Comparison of ENCODE assay signal across 9 mouse cellular contexts in the genomic region with DNA sequence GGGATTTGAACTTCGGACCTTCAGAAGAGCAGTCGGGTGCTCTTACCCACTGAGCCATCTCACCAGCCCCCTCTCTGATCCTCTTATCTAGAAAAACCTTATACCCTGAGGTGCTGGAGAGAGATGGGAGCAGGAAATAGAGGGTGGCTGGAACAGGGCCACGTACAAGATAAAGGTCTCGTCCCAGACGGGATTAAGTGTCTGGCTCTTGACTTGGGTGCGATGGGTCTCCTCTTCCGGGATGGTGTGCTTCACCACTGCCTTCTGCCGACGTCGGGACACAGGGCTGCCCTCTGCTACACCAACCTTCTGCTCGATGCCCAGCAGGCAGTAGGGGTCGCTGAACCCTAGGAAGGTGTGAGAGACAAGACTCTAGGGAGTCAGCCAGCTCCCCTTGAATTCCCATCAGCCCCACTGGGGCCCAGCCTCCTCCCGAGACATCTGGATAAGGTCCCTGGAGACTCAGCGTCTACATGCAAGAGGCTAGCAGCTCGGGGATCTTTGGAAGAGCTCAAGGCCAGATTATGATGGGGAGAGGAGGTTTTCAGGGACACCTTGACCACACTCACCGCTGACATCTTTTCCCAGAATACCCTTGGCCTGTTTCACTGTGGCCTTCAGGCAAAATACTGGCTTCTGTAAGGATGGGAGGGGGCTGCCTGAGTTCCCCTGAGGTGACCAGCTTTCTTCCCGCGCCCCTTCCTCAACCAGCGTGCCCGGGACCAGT. TPM values are rescaled to one million over a fixed set of nuclear protein-coding genes. Genes with fewer than 3 reads are reported as not detected.
DNase-seq lines count a peak whose midpoint lies in the region; ATAC-seq lines count a peak whose summit lies in the region.
"Had no signal": no experiment of that assay in that cellular context is flagged by ENCODE, and none has a peak within 500 bp of the region (broad histone marks: within the 10 kb centered on the region; RNA-seq: fewer than 3 reads in every experiment).

No protein-coding gene starts in this region.

- H3K9ac ChIP-seq in heart, embryonic 11.5 days (ENCODE audit: low read depth, low read length): 0 out of 2 replicates have a peak overlapping the region, but pooled peaks have one; percentile 44

- DNase-seq in heart, adult 11 months: no peak
- DNase-seq in thymus, postnatal 14 days: peak; percentile 27
- DNase-seq in thymus, postnatal 10 days (ENCODE audit: low spot score in 2 of 2): no peak
- no peak for DNase-seq in limb, embryonic 10.5 days (ENCODE audit: low spot score)
- DNase-seq in testis, postnatal 14 days (ENCODE audit: low spot score): peak; percentile 53
- no peak for DNase-seq in right cerebral cortex, postnatal 14 days
- DNase-seq: cerebellum, postnatal 36 days had no signal

- no peak overlapping the region for H3K27ac ChIP-seq in heart, embryonic 11.5 days (ENCODE audit: low read depth, low read length)
- H3K27ac ChIP-seq in limb, embryonic 10.5 days: 0 out of 2 replicates have a peak overlapping the region, but pooled peaks have one; percentile 78

- no peak for ATAC-seq in heart, embryonic 11.5 days (replicated peaks; ENCODE audit: insufficient number of reproducible peaks, low FRiP score, low TSS enrichment)
- ATAC-seq: forebrain, embryonic 16.5 days had no signal

- H3K4me2 ChIP-seq in heart, embryonic 11.5 days: peak overlapping the region; percentile 67

- H3K36me3 ChIP-seq in heart, embryonic 11.5 days (ENCODE audit: control insufficient read depth, insufficient read depth, low read length): peaks cover 11% of the 10 kb centered on the region
- H3K36me3 ChIP-seq in limb, embryonic 10.5 days: peaks cover 21% of the 10 kb centered on the region

- no peaks in the 10 kb centered on the region for H3K27me3 ChIP-seq in heart, embryonic 11.5 days (ENCODE audit: control insufficient read depth, insufficient read depth, low read length)
- no peaks in the 10 kb centered on the region for H3K27me3 ChIP-seq in limb, embryonic 10.5 days (ENCODE audit: low read depth, poor library complexity, severe bottlenecking)

- H3K9me3 ChIP-seq in heart, embryonic 11.5 days (replicated peaks; ENCODE audit: control insufficient read depth, low read length): no peaks in the 10 kb centered on the region
- H3K9me3 ChIP-seq in limb, embryonic 10.5 days (replicated peaks): no peaks in the 10 kb centered on the region

- WGBS in heart, embryonic 11.5 days (ENCODE audit: insufficient replicate concordance): 37% methylated on average over 20 of the region's 20 CpGs
- 51% methylated on average over 20 of the region's 20 CpGs for WGBS in limb, embryonic 10.5 days

- peaks cover 36% of the 10 kb centered on the region for H3K4me1 ChIP-seq in heart, embryonic 11.5 days (ENCODE audit: control insufficient read depth, insufficient read depth, low read length)
- peaks cover 53% of the 10 kb centered on the region for H3K4me1 ChIP-seq in limb, embryonic 10.5 days

- H3K4me3 ChIP-seq in heart, embryonic 11.5 days (ENCODE audit: low read depth, low read length): no peak overlapping the region
- peak overlapping the region; percentile 6; the same call in 1 of the 2 replicates for H3K4me3 ChIP-seq in limb, embryonic 10.5 days

RNA-seq across cellular contexts. Expression of a gene that starts 2.1 kb away (rescaled TPM):
- 2.3 and 2.6 TPM in 2 replicates for polyA plus RNA-seq in heart, embryonic 11.5 days (2014; fragmentation: Nextera tagmentation; extraction: Ambion mirVana)
- polyA plus RNA-seq in limb, embryonic 10.5 days (2016; fragmentation: Nextera tagmentation; extraction: Ambion mirVana): 2.4 and 3.7 TPM in 2 replicates

RNA-seq across cellular contexts. Expression of a gene that starts 11.1 kb away (rescaled TPM):
- polyA plus RNA-seq in heart, embryonic 11.5 days (2014; fragmentation: Nextera tagmentation; extraction: Ambion mirVana): 129 and 144 TPM in 2 replicates
- polyA plus RNA-seq in limb, embryonic 10.5 days (2016; fragmentation: Nextera tagmentation; extraction: Ambion mirVana): 54.8 and 56.9 TPM in 2 replicates

RNA-seq across cellular contexts. Expression of a gene that starts 45.6 kb away (rescaled TPM):
- polyA plus RNA-seq in heart, embryonic 11.5 days (2014; fragmentation: Nextera tagmentation; extraction: Ambion mirVana): 18.7 and 20.0 TPM in 2 replicates
- polyA plus RNA-seq in limb, embryonic 10.5 days (2016; fragmentation: Nextera tagmentation; extraction: Ambion mirVana): 46.1 and 53.2 TPM in 2 replicates

RNA-seq across cellular contexts. Expression of a gene that starts 47.9 kb away (rescaled TPM):
- polyA plus RNA-seq in heart, embryonic 11.5 days (2014; fragmentation: Nextera tagmentation; extraction: Ambion mirVana): 734 and 757 TPM in 2 replicates
- 1,754 and 1,985 TPM in 2 replicates for polyA plus RNA-seq in limb, embryonic 10.5 days (2016; fragmentation: Nextera tagmentation; extraction: Ambion mirVana)

RNA-seq across cellular contexts. Expression of a gene that starts 51.3 kb away (rescaled TPM):
- polyA plus RNA-seq in heart, embryonic 11.5 days (2014; fragmentation: Nextera tagmentation; extraction: Ambion mirVana): 38.3 and 40.2 TPM in 2 replicates
- 3.2 and 4.9 TPM in 2 replicates for polyA plus RNA-seq in limb, embryonic 10.5 days (2016; fragmentation: Nextera tagmentation; extraction: Ambion mirVana)

Comparison
In these comparisons a context has a peak if more than half of its experiments do, and no peak if none do; other contexts are left out.
1. DNase-seq: peak in thymus, postnatal 14 days (single experiment) and testis, postnatal 14 days (single experiment); none in heart, adult 11 months (single experiment), thymus, postnatal 10 days (0 of 2), limb, embryonic 10.5 days (single experiment) and right cerebral cortex, postnatal 14 days (single experiment).